Mouse (Mus musculus) kidney, adult 2 months (tissue): Measurements from ENCODE around the gene Fbxl17.

Source experiments
- CTCF ChIP-seq: fragments of 200-500 bp; conservative IDR thresholded peaks from 2 replicates; pipeline ENCODE4 v1.5.1; 2011; ENCODE audit warnings: low read depth, mild to moderate bottlenecking, control low read depth, low read length, moderate library complexity, mixed read lengths; ENCODE audit not compliant: insufficient read depth, insufficient read length
- POLR2A ChIP-seq: fragments of 200-500 bp; IDR thresholded peaks from one replicate; pipeline ENCODE4 v1.6.1; 2011; ENCODE audit warnings: low read depth, low read length, control low read depth

- no peak for TF ChIP-seq CTCF
- TF ChIP-seq POLR2A, result no peak
These were observed 438.0 kb downstream of the Fbxl17 start for GRCm38 (mm10) chr17:63061786-63062185.
